Mouse (Mus musculus): ENCODE data around the gene Cyp2s1. TPM values are rescaled to one million over a fixed set of nuclear protein-coding genes. Genes with fewer than 3 reads are reported as not detected.
A peak's percentile ranks its signal among the peaks of the same experiment; 100 is the strongest.

The Cyp2s1 gene
- polyA plus RNA-seq, 1 experiment from 2014 or later: 2.1 TPM

DNA sequence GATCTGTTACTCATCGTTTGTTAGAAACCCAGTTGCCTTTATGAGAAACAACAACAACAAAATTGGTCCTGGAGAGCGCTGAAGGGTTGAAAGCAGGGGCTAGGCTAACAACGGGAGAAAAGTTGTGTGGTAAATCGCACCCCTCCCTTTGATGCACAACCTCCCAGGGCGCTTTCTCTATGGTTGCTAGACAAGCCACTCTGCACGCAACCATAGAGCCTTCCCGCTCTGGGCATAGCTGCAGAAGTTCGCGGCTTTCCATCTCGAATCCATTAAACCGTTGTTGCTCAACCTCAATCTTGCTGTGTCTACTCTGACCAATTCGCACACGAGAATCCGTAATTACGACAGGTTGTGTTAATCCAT, 61.3 kb downstream of the Cyp2s1 start:
- peak; percentile 55 for ATAC-seq (ENCODE audit: low FRiP score, low TSS enrichment)
- peak overlapping the region; percentile 96 for H3K4me3 ChIP-seq (replicated peaks; ENCODE audit: low read depth, low read length)

DNA sequence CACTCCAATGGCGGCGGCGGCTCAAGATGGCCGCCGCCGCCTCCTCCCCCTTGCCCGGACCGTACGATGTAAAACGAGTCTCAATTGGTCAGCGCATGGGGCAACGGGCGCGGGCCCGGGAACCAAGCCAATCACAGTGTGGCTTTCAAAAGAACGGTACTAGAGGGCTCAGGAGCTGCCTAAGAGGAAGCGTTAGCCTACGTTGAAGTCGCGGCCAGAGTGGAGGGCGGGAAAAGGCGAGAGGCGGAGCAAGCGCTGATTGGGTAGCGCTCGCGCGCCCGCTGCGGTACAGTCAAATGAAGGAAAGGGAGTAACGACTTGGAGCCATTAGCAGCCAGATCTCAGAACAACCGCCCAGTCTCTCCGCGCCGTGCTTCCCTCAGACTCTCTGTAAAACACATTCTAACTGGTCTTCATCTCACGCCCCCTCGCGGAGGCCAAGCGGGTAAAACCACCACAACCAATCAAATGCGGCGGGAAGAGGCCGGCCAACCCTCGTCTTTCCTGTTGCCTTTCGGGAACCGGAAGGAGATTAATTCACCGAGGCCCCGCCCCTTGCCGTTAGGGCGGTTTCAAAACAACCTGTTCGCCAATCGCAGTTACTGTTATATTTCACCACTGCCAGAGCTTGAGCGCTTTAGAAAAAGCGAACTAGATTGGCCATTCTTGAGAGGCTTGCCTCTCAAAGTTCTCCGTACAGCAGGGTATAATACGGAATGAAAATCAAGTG, 61.8 kb downstream of the Cyp2s1 start, which contains the start of gene Hnrnpul1:
Hnrnpul1 (minus strand) TSS at position 20 of the 730 bp plus-strand sequence.
- Histone ChIP-seq H3K4me2 (ENCODE audit: low read length) (peak within 1 kb of the TSS; percentile 96), H3K4me3 (replicated peaks; ENCODE audit: low read depth, low read length) (peak within 1 kb of the TSS; percentile 96), H3K4me1 (ENCODE audit: control insufficient read depth, insufficient read depth, low read length) (peaks cover 19% of the 10 kb centered on the region), H3K36me3 (ENCODE audit: control insufficient read depth, insufficient read depth, low read length) (peaks cover 21% of the 10 kb centered on the region), H3K27me3 (ENCODE audit: control insufficient read depth, insufficient read depth, low read length) (no peaks in the 10 kb centered on the region), H3K9ac (replicated peaks; ENCODE audit: low read length) (peak within 1 kb of the TSS; percentile 96), H3K27ac (replicated peaks; ENCODE audit: low read depth, low read length) (peak within 1 kb of the TSS; percentile 97), H3K9me3 (ENCODE audit: control insufficient read depth, low read length) (no peaks in the 10 kb centered on the region)
- DNase-seq: peak; percentile 99
- ATAC-seq (ENCODE audit: low FRiP score, low TSS enrichment): peak; percentile 95
- under 1% methylated on average over 55 of the region's 55 CpGs for WGBS

More for the DNA sequence above, 61.3 kb downstream of the Cyp2s1 start:
- peak overlapping the region; percentile 45 for H3K9ac ChIP-seq (replicated peaks; ENCODE audit: low read length)
- DNase-seq: peak; percentile 84
- peaks cover 17% of the 10 kb centered on the region for H3K36me3 ChIP-seq (ENCODE audit: control insufficient read depth, insufficient read depth, low read length)
- under 1% methylated on average over 15 of the region's 15 CpGs for WGBS
- no peaks in the 10 kb centered on the region for H3K27me3 ChIP-seq (ENCODE audit: control insufficient read depth, insufficient read depth, low read length)
- H3K4me1 ChIP-seq (ENCODE audit: control insufficient read depth, insufficient read depth, low read length): peaks cover 19% of the 10 kb centered on the region
- H3K4me2 ChIP-seq (ENCODE audit: low read length): peak overlapping the region; percentile 96
- H3K27ac ChIP-seq (replicated peaks; ENCODE audit: low read depth, low read length): peak overlapping the region; percentile 97
- no peaks in the 10 kb centered on the region for H3K9me3 ChIP-seq (ENCODE audit: control insufficient read depth, low read length)

DNA sequence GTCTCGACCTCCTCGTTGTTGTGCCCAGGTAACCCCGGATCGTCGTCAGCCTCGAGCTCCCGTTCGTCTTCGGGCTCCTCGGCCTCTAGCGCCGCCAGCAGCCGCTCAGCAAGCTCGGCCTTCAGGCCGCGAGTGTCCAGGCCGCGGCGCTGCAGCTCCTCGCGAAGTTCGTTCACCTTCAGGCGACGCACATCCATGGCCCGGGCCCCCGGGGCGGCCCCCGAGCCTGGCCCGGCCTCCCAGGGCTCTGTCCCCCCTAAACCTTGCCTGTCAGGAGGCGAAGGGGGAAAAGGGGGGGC, 62.3 kb downstream of the Cyp2s1 start:
- Histone ChIP-seq H3K27me3 (ENCODE audit: control insufficient read depth, insufficient read depth, low read length) (no peaks in the 10 kb centered on the region), H3K27ac (replicated peaks; ENCODE audit: low read depth, low read length) (peak overlapping the region; percentile 97), H3K9me3 (ENCODE audit: control insufficient read depth, low read length) (no peaks in the 10 kb centered on the region), H3K4me2 (ENCODE audit: low read length) (peak overlapping the region; percentile 85), H3K36me3 (ENCODE audit: control insufficient read depth, insufficient read depth, low read length) (peaks cover 26% of the 10 kb centered on the region), H3K4me1 (ENCODE audit: control insufficient read depth, insufficient read depth, low read length) (peaks cover 19% of the 10 kb centered on the region), H3K9ac (replicated peaks; ENCODE audit: low read length) (peak overlapping the region; percentile 96), H3K4me3 (replicated peaks; ENCODE audit: low read depth, low read length) (peak overlapping the region; percentile 96)
- 1% methylated on average over 30 of the region's 30 CpGs for WGBS
- no peak for ATAC-seq (ENCODE audit: low FRiP score, low TSS enrichment)
- DNase-seq: no peak

DNA sequence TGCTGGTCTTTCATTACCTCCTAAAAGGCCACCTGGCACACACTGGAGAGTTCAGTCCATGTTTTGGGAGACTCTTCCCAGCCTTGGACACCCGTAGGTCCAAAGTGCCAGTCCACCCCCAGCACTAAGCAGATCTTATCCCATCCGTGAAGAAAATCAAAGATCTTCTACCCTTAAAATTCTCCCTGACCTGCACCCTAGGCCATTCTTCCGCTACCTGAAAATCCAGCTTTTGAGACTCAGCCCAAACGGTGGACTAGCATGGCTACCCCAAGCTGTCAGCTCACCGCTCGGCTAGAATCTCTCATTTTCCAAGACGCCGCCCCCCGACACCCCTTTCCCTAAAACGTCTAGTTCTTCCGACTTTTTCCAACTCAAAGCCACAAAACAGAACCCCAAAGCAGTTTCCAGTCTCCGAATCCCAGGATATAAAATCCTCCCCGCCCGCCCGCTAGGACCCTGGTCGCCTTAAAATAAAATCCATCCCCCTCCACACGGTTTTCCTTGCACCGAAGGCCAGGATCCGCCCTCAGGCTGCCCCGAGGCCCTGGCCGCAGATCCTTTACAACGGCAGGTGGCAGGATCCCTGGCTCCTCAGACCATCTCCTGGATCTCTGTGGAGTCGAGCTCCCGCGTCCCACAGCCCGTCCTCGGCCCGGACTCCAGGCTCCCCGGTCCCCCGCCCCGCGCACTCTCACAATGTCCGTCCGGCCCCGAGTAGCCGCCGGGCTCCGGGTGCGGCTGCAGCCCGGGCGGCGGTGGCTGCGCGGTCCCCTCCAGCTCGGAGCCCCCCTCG, 62.9 kb downstream of the Cyp2s1 start:
- H3K4me1 ChIP-seq (ENCODE audit: control insufficient read depth, insufficient read depth, low read length): peaks cover 19% of the 10 kb centered on the region

DNA sequence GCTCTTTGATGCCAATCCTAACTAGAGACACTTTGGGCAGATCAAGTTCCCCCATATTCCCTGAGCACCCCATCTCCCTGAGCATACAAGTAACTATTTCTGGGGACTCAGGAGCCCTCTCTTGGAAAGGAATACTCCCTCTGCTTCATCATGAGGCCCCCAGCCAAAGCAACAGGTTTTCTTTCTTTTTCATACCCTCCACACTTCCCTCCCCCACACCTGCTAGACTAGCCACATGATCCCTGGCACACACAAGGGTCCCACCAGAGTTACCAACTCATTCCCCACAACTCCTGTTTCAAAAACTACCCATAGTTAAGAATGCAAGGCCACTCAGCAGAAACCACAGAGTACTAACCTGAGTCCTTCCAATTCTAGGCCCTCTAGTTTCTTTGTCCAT, 63.6 kb downstream of the Cyp2s1 start:
- H3K4me1 ChIP-seq (ENCODE audit: control insufficient read depth, insufficient read depth, low read length): peaks cover 19% of the 10 kb centered on the region
- H3K9ac ChIP-seq (replicated peaks; ENCODE audit: low read length): peak overlapping the region; percentile 96
- DNase-seq (no peak), ATAC-seq (ENCODE audit: low FRiP score, low TSS enrichment) (no peak)
- peak overlapping the region; percentile 85 for H3K4me2 ChIP-seq (ENCODE audit: low read length)
- no peak overlapping the region for H3K27ac ChIP-seq (replicated peaks; ENCODE audit: low read depth, low read length)
- H3K4me3 ChIP-seq (replicated peaks; ENCODE audit: low read depth, low read length): peak overlapping the region; percentile 96
- H3K36me3 ChIP-seq (ENCODE audit: control insufficient read depth, insufficient read depth, low read length): peaks cover 39% of the 10 kb centered on the region
- H3K9me3 ChIP-seq (ENCODE audit: control insufficient read depth, low read length): no peaks in the 10 kb centered on the region
- no peaks in the 10 kb centered on the region for H3K27me3 ChIP-seq (ENCODE audit: control insufficient read depth, insufficient read depth, low read length)

More for the DNA sequence above, 62.9 kb downstream of the Cyp2s1 start:
- H3K4me2 ChIP-seq (ENCODE audit: low read length): peak overlapping the region; percentile 85
- WGBS: under 1% methylated on average over 46 of the region's 46 CpGs
- H3K27me3 ChIP-seq (ENCODE audit: control insufficient read depth, insufficient read depth, low read length): no peaks in the 10 kb centered on the region
- peak overlapping the region; percentile 96 for H3K4me3 ChIP-seq (replicated peaks; ENCODE audit: low read depth, low read length)
- H3K9ac ChIP-seq (replicated peaks; ENCODE audit: low read length): peak overlapping the region; percentile 96
- peaks cover 32% of the 10 kb centered on the region for H3K36me3 ChIP-seq (ENCODE audit: control insufficient read depth, insufficient read depth, low read length)
- DNase-seq (peak; percentile 61), ATAC-seq (ENCODE audit: low FRiP score, low TSS enrichment) (no peak)
- no peaks in the 10 kb centered on the region for H3K9me3 ChIP-seq (ENCODE audit: control insufficient read depth, low read length)
- H3K27ac ChIP-seq (replicated peaks; ENCODE audit: low read depth, low read length): peak overlapping the region; percentile 97

Small RNA genes within 50 kb of the gene (microRNA-seq; reads per million reads assigned to microRNA genes)
- gene Gm24865: not detected

Other genes starting within 250 kb of the Cyp2s1 start
- gene Erich4, start 201.0 kb downstream of the Cyp2s1 start, polyA plus RNA-seq (2014; fragmentation: Nextera tagmentation; extraction: Ambion mirVana): not detected in 2 replicates
- 40.4 and 44.9 TPM in 2 replicates for gene Dmac2, start 197.5 kb downstream of the Cyp2s1 start, polyA plus RNA-seq (2014; fragmentation: Nextera tagmentation; extraction: Ambion mirVana)
- 0.30 and 0.50 TPM in 2 replicates for gene B3gnt8, start 190.3 kb downstream of the Cyp2s1 start, polyA plus RNA-seq (2014; fragmentation: Nextera tagmentation; extraction: Ambion mirVana)
- 40.6 and 46.3 TPM in 2 replicates for gene Bckdha, start 157.9 kb downstream of the Cyp2s1 start, polyA plus RNA-seq (2014; fragmentation: Nextera tagmentation; extraction: Ambion mirVana)
- 38.3 and 41.3 TPM in 2 replicates for gene Exosc5, start 157.7 kb downstream of the Cyp2s1 start, polyA plus RNA-seq (2014; fragmentation: Nextera tagmentation; extraction: Ambion mirVana)
- 32.8 and 46.5 TPM in 2 replicates for gene Tmem91, start 141.7 kb downstream of the Cyp2s1 start, polyA plus RNA-seq (2014; fragmentation: Nextera tagmentation; extraction: Ambion mirVana)
- gene B9d2, start 136.1 kb downstream of the Cyp2s1 start, polyA plus RNA-seq (2014; fragmentation: Nextera tagmentation; extraction: Ambion mirVana): 44.3 and 47.9 TPM in 2 replicates
- gene Tgfb1, start 129.9 kb downstream of the Cyp2s1 start, polyA plus RNA-seq (2014; fragmentation: Nextera tagmentation; extraction: Ambion mirVana): 0.67 and 1.1 TPM in 2 replicates
- gene Ccdc97, start 97.8 kb downstream of the Cyp2s1 start, polyA plus RNA-seq (2014; fragmentation: Nextera tagmentation; extraction: Ambion mirVana): 38.3 and 47.7 TPM in 2 replicates
- 52.1 and 61.6 TPM in 2 replicates for gene Hnrnpul1, start 62.2 kb downstream of the Cyp2s1 start, polyA plus RNA-seq (2014; fragmentation: Nextera tagmentation; extraction: Ambion mirVana)
- 9.3 and 20.2 TPM in 2 replicates for gene Axl, start 28.2 kb downstream of the Cyp2s1 start, polyA plus RNA-seq (2014; fragmentation: Nextera tagmentation; extraction: Ambion mirVana)
- gene Cyp2b10, start 80.7 kb upstream of the Cyp2s1 start, polyA plus RNA-seq (2014; fragmentation: Nextera tagmentation; extraction: Ambion mirVana): not detected in 2 replicates
- gene Cyp2b13, start 244.6 kb upstream of the Cyp2s1 start, polyA plus RNA-seq (2014; fragmentation: Nextera tagmentation; extraction: Ambion mirVana): not detected in 2 replicates